Mouse (Mus musculus) heart, adult 2 months (tissue): Measurements from ENCODE around the gene Aldh16a1.

Experiments used
- CTCF ChIP-seq: fragments of 200-600 bp; IDR thresholded peaks from 2 replicates; pipeline ENCODE4 v1.8.1; 2022; ENCODE audit warnings: antibody characterized with exemption, mild to moderate bottlenecking, moderate library complexity
- EP300 ChIP-seq: fragments of 200-500 bp; IDR thresholded peaks from 2 replicates; pipeline ENCODE4 v1.6.1; 2011; ENCODE audit warnings: low read depth, low read length, control low read depth; ENCODE audit not compliant: insufficient read depth
- POLR2A ChIP-seq: fragments of 200-500 bp; IDR thresholded peaks from 2 replicates; pipeline ENCODE4 v1.6.1; 2011; ENCODE audit warnings: mild to moderate bottlenecking, low read depth, low read length, control low read depth; ENCODE audit not compliant: insufficient read depth

- no peak for TF ChIP-seq EP300
- no peak for TF ChIP-seq CTCF
- TF ChIP-seq POLR2A, result no peak
Measured at GRCm38 (mm10) chr7:45191803-45192363, 37.5 kb upstream of the Aldh16a1 start.
